Mouse (Mus musculus): ENCODE results near the gene Pspn. TPM values are rescaled to one million over a fixed set of nuclear protein-coding genes. Genes with fewer than 3 reads are reported as not detected.
A peak's percentile ranks its signal among the peaks of the same experiment; 100 is the strongest.

Pspn gene
- 1 to 10 TPM in 1 of 2 experiments, not detected in 1; 1.3 TPM for total RNA-seq (2021)
- long read RNA-seq, experiment 1 = 0 reads
- long read RNA-seq, experiment 2, partial matches to known transcripts = 0 of 1 reads
- long read RNA-seq, experiment 2, other reads (novel, unspliced or antisense) = 0 of 1 reads

DNA sequence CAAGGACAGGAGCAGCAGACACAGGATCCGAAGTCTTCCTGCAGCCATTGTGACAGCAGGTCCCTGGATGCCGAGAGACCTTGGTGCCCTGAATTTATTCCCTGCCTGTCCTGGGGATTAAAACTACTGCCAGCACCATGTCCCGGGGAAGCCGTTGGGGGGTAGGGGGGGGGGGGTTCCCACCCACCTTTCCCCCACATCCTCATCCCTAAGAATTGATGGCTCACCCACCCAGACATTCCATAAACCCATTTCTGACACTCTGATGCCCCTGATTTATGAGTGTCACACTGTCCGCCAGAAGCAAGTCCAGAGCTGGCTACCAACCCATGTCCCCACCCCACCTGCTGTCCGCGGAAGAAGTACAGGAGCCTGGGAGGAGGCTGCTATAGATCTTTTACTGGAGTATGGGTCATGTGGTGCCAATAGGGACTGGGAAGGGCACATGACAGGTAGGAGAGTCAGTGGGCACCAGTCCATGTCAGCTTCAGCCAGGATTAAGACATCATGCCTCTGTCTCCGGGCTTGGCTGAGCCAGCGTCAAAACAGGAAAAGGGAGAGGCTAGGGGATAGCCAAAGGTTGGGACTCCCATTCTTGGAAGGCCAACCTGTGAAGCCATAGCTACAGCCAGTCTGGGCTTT is at the start of gene Pspn:
Gene Pspn (minus strand): TSS at position 51 of the 642 bp plus-strand sequence.
- DNase-seq (ENCODE audit: low spot score in 2 of 2) = no peak

DNA sequence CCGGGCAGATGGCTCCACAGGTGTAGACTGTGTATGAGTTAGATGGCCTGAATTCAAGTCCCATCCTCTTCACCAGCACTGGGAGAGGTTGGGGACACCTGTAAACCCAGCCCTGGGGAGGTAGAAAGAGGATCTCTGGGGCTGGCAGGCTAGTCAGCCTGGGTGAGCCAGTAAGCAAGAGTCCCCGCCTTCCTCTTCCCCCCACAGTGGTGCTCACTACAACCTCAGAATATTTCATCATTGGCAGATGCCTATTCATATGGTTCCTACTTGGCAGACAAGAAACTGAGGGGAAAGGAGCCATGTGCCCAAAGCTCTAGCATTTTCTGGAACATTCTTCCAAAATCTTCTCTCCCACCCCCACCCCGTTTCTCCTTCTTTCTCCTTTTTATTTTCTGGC is 49.0 kb upstream of the Pspn start:
- DNase-seq (ENCODE audit: low spot score in 2 of 2) = no peak

DNA sequence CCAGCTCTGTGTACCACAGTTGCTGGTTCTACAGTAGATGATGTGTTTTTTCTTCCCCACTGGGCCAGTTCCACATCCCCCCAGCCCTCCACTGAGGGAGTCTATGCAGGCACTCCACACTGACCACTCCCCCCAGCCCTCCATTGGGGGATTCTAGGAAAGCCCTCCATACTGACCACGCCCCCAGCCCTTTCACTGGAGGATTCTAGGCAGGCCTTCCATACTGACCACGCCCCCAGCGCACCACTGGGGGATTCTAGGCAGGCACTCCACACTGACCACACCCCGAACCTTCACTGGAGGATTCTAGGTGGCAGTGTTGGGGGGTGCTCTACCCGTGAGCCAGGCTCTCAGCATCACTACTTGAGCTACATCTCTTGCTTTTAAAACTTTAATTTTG is 47.6 kb upstream of the Pspn start:
- no peak for DNase-seq (ENCODE audit: low spot score in 2 of 2)

DNA sequence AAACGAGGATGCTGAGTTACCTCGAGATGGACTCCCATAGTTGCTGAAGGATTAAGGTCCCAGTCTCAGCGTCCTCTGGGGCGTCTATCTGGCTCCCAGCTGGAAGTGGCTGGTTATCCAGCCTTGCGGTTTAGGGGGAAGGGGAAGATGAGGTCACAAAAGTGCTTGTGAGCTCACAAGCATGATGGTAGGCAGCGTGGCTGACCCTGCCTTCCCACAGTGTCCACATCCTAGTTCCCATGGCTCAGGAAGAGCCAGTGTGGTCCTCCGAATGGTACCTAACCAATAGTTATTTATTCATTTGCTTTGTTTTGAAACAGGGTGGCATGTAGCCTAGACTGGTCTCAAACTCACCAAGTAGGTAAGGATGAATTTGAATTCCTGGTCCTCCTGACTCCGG is 41.7 kb upstream of the Pspn start, which contains the start of gene Slc25a41:
Gene Slc25a41 (minus strand): TSS at position 101 of the 400 bp plus-strand sequence.
- no peak for DNase-seq (ENCODE audit: low spot score in 2 of 2)

DNA sequence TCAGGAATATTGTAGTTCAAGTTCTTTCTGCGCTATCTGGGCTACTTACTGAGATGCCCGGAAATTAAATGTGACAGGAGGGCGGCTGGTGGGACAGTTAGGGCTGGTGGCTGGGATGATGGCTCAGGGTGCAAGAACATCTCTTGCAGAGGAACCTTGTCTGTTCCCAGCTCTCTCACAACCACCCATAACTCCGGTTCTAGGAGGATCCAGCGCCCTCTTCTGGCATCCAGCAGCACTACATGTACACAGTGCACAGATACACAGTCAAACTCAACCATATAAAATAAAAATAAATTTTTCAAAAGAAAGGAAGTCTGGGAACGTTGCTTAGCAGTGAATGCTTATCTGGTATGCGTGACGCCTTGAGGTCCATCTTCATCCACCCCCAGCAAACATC is 39.2 kb upstream of the Pspn start:
- DNase-seq (ENCODE audit: low spot score in 2 of 2) = no peak

DNA sequence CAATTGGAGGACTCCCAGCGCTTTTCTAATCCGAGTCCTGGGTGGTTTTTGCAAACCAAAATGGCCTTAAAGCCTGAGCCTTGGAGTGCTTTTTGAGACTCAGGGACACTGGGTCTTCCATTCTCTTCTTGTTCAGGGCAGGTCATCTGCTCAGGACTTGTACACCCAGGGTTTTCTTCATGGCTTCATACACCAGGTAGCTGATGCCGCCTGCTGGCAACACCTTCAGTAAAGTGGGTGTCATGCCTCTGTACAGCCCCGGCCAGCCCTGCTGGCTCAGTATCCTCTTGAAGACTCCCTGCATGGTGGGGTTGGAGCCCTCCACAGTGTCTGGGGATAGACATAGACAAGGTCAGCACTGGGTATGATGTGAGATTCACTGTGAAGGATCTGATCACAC is 33.0 kb upstream of the Pspn start:
- no peak for DNase-seq (ENCODE audit: low spot score in 2 of 2)

DNA sequence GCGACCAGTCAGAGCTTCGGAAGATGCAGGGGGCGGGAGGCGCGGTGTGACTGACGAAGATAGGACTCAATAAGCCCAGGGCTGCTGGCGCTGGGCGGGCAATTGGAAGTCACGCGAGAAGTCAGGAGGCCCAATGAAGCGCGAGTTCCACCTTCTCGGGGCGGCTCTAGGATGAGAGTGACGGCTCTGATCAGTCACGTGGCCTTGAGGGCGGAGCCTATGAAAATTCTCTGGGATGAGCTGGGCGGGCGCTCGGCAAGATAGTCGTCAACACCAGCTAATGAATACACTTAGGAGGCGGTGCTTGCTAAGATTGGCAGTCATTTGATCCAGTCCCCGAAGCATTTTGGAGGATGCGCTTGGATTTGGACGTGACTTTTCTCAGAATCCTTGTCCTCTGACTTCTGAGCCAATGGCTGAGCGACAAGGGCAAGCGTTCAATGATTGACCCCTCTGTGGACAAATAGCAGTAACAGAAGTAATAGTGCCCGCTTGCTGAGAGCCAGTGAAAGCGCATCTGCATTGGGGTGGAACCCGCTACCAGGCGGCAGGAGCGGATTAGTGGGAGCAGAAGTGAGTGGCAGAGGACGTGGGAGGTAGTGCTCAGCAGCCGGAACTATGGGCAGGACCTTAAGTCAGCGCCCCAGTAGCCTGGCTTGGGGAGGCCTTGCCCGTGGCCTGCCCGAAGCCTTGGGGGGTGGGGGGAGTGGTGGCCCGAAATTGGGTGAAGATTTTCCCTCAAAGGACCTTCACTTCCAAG is 32.0 kb upstream of the Pspn start:
- DNase-seq (ENCODE audit: low spot score in 2 of 2) = peak; percentile 91 to 94

DNA sequence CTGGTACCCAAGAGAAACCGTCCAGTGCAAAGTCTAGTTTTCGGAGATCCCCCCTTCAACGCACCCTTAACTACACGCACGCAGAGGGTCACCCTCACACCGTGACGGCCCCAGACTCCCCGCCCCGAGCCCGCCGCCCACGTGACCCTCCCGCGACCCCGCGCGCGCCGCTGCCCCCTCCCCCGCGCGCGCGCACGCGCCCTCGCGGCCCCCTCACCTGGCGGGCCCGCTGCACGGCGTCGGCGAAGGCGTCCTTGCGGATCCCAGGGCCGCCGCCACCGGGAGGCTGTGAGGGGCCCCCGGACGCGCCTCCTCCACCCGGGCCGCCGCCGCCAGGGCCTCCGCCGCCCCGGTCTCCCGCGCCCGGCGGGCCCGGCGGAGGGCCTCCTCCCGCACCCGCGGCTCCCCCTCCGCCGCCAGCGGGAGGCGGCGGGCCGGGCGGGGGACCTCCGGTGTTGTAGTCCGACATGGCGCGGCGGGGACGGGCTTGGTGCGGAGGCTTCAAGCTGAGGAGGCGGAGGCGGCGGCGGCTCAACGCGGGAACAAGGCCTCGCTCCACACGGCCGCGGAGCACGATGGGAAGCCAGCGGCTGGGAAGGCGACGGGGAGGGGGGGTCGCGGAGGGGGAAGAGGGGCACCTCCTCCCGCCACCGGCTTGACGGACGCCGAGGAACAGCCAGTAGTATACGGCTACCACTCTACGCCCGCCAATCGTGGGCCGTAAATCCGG is 31.3 kb upstream of the Pspn start, which contains the start of gene Khsrp:
Gene Khsrp (minus strand): TSS at position 592 of the 730 bp plus-strand sequence.
- DNase-seq (ENCODE audit: low spot score in 2 of 2) = peak in 1 of 2 experiments; percentile 60

DNA sequence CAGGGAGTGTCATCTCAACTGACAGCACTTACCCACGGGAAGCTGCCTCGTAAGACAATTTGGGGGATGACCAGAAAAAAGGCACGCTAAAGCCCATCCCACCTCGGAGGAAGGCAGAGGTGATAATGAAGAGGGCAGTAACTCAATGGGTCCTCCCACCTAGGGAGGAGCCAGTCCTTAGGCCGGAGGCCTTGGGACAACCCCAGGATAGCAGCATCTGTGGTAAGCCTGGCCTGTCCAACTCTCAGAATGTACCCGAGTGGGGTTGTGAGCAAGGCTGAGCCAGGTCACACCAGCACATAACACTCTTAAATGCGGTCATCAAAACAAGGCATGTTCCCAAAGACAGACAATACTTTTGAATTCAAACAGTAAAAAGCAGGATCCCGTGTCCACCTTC is 29.9 kb upstream of the Pspn start:
- no peak for DNase-seq (ENCODE audit: low spot score in 2 of 2)

DNA sequence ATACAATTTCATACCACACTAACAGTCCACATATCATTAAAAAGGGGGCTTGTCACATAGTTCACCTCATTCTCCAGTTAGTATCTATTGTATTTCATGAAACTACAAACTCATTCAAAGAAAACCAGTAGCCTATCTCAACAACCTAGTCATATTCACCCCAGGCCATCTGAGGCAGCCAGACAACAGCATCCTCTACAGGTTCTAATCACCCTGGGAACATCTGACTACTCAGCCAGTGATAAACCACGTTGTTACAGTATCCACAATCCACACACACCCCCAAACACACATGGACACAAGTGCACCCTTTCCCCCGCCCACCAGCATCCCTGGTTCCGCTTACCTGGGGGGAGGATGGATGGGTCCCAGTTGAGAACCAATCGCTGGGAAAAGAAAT is 27.7 kb upstream of the Pspn start:
- DNase-seq (ENCODE audit: low spot score in 2 of 2) = no peak

DNA sequence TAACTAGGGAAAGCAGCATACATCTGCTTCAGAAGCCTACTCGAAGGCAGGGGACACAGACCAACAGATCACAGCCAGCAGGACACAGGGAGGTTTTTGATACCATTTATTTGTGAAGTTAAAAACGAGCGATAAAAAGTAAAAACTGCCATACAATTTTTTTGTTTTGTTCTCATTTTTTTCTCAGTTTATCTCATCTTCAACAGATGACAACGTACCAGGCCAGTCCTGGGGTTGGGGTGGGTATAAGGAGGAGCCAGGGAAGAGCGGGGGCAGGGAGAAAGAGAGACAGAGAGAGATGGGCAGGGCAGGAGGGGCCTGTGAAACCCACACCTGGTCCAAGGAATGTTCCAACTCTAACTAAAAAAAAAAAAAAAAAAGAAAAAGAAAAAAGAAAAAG is 21.1 kb upstream of the Pspn start:
- no peak for DNase-seq (ENCODE audit: low spot score in 2 of 2)

DNA sequence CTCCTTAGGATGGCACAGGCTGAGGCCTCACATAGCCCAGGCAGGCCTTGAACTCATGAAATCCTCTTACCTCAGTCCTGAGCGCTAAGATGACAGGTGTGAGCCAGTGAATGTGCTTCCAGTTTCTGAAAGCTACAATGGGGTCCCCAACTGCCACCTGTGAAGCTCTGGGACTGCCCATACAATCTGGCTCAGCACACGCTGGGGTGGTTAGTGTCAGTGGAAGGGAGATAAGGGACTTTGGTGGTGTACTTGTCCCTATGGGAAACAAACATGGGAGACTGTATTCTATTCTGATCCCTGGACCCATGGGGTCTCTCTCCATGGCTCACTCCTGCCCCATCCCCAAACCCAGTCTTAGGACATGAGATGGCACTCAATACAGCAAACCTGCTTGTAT is 19.9 kb upstream of the Pspn start:
- no peak for DNase-seq (ENCODE audit: low spot score in 2 of 2)

DNA sequence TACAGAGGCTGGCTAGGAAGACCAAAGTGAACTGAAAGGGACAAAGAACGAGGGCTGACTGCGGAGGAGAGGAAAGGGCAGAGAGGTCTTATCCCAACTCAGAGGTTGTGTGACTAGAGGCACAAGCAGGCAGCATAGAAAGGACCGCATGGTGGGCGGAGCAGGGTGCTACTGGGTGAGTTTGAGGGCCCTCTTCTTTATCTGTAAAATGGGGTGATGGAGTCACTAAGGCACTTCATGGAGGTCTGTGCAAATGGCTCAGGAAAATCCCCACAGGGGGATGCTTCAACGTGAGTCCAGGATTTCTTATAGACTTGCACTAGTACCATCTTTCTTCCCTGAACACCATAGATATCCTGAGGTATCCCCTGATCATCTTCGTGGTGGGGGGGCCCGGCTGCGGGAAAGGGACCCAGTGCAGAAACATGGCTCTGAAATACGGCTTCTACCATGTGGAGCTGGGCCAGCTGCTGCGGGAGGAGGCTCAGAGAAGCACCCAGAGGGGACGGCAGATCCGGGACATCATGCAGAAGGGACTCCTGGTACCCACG is 12.5 kb upstream of the Pspn start:
- DNase-seq (ENCODE audit: low spot score in 2 of 2) = no peak

DNA sequence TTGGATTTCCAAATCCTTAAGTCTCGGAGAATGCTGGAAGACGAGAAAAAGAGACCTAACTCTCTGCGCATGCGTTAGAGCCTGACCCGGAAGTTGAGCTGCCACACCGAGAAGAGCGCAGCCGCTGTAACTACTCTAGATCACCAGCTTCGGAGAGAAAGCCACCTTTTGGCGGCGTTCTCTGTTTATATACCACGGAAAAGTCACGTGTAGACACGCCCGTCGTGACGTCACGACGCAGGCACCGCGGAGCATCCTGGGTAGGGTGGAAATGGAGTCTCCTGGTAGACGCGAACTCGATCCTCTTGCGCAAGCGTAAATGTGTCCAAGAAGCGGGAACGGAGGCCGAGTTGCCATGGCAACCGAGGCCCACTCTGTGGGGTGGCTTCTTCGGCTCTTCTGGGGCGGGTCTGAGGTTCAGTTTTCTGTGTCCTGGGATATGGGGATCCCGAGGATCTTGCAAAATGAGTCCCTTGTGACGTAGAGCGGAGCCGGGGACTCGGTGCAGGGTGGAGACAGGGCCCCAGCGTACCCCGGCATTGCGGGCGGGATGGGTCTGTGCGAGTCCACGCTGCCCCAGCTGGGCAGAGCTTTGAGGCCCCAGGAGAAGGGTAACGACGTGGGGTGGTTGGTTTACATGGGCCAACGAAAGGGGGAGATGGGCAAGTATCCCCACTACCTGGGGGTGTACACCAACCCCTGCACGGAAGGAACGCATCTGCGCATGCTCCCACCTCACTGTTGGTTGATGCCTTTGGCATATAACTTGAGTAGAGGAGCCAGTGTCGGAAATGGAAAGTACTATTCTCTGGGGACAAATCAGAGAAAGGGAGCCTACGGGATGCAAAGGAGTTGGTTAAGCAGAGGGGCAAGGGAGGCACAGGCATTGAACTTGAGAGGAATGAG is 11.7 kb upstream of the Pspn start, which contains the start of the genes Gtf2f1 and Gm17949:
Gene Gtf2f1 (minus strand): TSS at position 53 of the 906 bp plus-strand sequence.
Gene Gm17949 (plus strand): TSS at position 234 of the 906 bp plus-strand sequence.
- peak; percentile 82 to 86 for DNase-seq (ENCODE audit: low spot score in 2 of 2)

DNA sequence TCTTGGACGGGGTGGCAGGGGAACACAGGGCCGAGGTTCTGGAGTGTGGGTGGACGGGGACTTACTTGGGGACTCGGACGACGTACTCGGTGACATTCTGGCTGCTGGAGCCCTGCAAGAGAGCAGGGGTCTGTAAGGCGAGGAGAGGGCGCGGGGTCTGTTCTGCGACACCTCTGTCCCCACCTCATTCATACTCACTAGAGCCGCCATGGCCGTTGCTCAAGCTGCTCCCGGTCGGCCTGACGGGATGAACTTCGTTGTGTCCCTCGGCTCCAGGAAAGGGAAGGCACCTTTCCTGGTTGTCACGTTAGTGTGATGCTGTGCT is 11.1 kb upstream of the Pspn start:
- DNase-seq (ENCODE audit: low spot score in 2 of 2) = no peak

DNA sequence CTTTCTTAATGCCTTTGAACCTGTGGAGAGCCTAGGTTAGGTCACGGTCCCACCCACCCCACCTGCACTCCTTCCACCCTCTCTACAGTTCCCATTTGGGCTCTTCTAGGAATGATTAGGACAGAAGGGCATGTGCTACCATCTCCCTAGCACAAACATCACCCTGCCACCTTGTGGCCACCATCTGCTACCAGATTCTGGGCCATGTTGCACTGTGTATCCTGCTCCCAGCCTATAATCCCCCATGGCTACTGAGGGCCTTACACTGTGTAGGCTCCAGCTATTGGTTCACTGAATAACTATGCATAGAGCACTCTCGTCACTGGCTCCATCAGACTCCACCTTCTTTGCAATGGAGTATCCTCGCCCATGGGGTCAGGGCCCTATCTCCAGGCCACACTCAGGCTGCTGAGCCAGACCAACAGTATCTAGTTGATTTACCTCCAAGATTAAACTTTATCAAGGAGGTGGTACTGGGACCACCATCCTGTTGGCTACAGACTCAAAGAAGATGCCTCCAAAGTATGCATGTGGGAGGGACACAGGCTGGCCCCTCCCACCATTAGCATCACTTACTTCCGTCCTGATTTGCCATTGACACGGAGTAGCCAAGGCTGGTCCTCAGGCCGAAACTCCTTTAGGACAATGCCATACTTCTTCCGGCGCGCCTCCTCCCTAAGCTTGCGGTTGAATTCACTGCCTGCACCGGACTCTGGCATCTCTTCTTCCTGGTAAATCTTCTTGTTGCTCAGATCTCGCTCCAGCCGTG is 7.5 kb upstream of the Pspn start:
- DNase-seq (ENCODE audit: low spot score in 2 of 2) = no peak

DNA sequence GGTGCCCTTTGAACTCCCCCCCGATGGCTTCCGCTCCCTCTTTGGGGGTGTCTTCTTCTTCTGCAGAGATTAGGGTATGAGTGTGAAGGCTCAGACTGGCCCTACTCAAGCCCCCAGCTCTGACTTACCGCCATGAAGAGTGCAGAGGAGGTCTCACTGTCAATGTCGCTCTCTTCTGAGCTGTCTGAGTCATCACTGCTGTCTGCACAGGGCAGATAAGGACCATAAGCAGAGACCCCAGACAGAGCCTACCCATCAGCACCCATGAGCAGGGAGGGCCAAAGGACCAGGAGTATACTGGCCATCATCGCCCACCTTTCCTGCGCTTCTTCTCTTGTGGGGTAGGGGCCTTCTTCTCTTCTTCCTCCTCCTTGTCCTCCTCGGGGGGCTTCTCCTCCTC is 4.2 kb upstream of the Pspn start:
- DNase-seq (ENCODE audit: low spot score in 2 of 2) = no peak

DNA sequence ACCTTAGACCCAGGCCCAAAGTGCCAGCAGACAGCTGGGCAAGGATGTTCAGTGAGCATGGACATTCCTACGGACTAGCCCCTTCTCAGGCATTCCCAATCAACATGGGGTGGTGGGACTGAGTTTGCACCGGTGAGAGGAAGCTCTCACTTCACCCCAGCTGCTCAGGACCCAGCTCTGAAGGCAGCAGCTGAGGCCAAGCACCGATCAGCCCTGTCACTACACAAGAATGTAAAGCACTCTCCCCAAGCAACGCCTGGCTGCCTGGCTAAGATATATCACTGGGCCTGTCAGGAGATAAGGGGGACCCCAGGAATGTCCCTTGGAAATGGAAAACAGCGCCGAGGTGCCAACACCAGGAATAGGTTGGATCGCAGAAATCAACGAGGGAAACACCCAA is 1.4 kb upstream of the Pspn start:
- no peak for DNase-seq (ENCODE audit: low spot score in 2 of 2)

DNA sequence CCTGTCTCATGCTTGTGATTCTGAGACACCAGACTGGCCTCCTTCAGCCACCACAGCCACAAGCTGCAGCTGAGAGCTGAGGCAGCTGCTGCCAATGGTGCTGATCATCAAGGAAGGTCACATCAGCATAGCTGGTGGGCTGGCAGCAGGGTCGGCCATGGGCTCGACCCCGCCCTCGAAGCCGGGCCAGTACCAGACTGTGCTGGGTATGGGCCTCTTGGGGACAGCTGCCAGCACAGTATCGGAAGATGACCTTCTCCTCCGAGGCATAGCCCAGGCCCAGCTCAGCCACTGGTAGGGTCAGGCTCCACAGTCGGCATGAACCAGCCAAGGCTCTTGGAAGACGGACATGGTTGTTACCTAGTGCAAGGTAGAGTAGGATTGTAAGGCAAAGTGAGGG is 404 bp downstream of the Pspn start:
- DNase-seq (ENCODE audit: low spot score in 2 of 2) = no peak
